Mouse (Mus musculus) inflammation-experienced regulatory T-cells, adult 6 months (primary cell): ENCODE results near the gene Dip2b. TPM values are rescaled to one million over a fixed set of nuclear protein-coding genes. Genes with fewer than 3 reads are reported as not detected.
"Not testable (repeated sequence)": the region's sequence is repeated elsewhere in the genome, so short reads cannot be mapped to it uniquely, and the experiment has no call there.

Experiments
- ATAC-seq: one replicate; pipeline ENCODE4 v1.8.0; 2017
- polyA plus RNA-seq, 3 experiments: library from polyadenylated mRNA; unstranded; fragments of 100-300 nt; shearing (Covaris generic); gene quantifications; one replicate each; pipeline ENCODE4 v1.2.1; 2017

Dip2b gene
- polyA plus RNA-seq, 3 experiments from 2014 or later = 11.5 to 21.3 (median 13.3) TPM

DNA sequence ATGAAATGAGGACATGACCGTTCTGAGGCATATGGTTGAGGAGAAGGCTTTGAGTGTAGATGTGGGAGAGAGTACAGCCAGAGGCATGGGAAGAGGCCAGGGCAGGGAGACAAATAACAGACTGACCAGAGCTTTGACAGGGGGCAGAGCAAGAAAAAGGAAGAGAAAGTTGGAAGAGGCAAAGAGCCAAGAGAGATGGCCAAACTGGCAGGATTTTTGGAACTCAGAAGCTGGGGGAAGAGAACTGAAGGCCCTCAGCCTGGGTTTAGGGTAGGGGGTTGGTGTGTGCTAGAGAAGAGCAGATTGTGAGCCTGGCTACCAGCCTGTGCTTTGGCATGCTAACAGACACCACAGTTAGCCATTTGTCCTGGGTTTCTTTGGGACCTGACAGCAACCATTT lies 187.4 kb downstream of the Dip2b start:
- ATAC-seq = no peak

- ATAC-seq = peak; percentile 50
Measured at GRCm38 (mm10) chr15:100227031-100227662, 188.7 kb downstream of the Dip2b start.

DNA sequence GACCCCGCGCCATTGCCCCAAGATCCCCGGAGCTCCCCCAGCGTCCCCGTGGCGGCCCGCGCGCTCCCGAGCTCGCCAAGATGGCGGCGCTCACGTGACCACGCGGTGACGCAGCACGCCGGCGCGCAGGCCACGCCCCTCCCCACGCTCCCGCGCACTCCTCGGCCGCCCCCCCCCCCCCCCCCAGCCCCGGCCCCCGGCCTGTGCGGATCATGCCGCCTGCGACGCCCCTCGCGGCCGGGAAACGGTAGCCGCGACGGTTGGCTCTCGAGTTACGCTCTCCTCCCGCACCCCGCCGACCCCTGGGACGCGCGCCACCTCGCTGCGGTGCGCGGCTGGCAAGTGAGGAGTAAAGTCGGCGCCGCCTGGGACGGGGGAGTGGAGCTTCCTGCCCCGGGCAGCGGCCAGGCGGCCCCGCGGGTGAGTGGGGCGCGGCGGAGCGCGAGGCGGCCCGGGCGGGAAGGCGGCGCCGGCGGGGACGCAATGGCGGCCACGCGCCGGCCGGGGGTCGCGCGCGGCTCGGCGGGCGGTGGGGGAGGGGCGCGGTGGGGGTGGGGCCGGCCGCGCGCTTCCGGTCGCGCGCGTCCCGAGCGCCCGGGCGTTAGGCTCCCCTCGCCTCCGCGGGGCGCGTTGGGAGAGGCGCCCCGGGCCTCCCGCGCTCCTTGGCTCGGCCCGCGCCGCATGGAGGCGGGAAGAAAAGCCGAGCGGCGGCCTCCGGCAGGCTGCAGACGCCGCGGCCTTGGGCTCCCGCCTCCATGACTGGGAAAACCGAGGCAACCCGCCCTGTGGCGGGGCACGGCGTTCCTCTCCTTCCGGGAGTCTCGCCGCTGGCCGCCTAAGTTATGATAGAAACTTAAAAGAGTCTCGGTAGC lies 189.4 kb downstream of the Dip2b start, which contains the start of gene Atf1:
TSS of gene Atf1 (plus strand) at position 157 of the 872 bp plus-strand sequence.
- ATAC-seq = peak; percentile 63

GRCm38 (mm10) chr15:100228535-100229336 lies 190.3 kb downstream of the Dip2b start:
- peak; percentile 21 for ATAC-seq

GRCm38 (mm10) chr15:100230655-100231054 lies 192.2 kb downstream of the Dip2b start:
- ATAC-seq = no peak

DNA sequence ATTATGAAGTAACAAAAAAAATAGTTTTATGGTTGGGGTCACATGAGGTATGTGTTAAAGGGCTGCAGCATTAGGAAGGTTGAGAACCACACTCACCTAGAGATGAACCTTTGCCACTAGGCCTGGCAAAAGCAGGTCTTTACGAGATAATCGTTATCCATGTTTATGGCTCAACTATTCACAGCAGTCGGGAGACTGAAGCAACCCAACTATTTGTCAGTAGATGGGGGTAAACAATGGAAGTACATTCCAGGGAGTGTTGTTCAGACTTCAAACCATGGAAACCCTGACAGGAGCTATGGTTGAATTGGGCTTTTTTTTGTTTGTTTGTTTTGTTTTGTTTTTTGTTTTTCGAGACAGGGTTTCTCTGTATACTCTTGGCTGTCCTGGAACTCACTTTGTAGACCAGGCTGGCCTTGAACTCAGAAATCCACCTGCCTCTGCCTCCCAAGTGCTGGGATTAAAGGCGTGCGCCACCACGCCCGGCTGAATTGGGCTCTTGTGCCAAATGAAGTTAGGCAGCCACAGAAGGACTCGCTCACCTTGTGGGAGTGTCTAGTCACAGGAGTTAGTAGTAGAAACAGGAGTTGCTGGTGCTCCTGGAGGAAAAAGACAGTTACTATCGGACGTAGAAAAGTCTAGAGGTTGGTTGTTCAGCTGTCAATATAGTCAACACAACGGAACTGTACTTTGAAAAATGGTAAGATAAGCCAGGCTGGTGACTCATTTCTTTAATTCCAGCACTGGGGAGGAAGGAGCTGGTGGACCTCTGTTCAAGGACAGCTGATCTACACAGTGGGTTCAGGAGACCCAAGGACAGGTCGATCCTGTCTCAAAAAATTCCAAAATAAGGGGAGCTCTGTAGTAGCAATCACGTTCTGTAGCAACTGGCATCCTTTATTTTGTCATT lies 193.4 kb downstream of the Dip2b start:
- ATAC-seq = no peak

DNA sequence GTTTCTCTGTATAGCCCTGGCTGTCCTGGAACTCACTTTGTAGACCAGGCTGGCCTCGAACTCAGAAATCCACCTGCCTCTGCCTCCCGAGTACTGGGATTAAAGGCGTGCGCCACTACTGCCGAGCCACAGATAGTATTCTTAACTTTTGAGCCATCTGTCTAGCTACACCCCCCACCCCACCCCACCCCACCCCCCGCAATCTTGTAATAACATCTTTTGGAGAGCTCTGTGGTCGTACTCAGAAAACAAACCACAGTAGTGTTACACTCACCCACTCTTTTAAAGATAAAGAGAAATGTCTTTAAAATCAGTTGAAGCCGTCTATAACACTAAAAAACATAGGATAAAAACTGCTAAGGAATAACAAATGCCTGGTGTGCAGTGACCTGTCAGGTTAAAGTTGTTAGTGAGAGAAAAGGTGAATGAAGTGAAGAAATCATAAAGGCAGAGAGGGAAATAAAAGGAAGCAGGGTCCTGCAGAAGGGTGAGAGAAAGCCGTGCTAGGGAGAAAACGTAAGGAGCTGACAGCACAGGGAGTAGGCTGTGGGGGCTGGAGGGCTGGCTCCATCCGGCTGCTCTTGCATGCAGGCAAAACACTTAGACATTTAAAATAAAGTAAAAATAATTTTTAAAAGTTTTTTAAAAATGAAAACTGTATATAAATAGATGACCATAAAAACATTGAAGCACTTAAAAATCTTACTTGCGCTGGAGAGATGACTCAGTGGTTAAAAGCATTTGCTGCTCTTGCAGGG lies 196.9 kb downstream of the Dip2b start:
- no peak for ATAC-seq

GRCm38 (mm10) chr15:100236952-100237351 lies 198.5 kb downstream of the Dip2b start:
- no peak for ATAC-seq

DNA sequence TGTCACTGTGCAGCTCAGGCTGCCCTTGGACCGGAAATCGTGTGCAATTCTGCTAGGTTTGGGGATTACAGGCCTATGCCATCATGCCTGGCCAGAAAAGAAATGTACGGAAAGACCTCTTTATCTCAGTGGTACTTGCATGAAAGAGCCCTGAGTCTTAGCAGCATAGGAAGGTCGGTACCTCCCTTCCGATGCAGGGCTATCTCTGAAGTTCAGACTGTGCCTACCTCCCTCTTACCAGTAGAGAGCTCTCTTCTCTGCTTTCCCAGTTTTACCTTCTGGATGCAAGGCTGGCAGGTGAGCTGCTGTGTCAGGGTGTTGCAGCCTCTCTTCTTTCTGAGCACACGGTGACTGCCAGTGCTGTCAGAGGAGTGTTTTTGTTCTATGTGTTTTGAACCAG lies 203.3 kb downstream of the Dip2b start:
- ATAC-seq = no peak

DNA sequence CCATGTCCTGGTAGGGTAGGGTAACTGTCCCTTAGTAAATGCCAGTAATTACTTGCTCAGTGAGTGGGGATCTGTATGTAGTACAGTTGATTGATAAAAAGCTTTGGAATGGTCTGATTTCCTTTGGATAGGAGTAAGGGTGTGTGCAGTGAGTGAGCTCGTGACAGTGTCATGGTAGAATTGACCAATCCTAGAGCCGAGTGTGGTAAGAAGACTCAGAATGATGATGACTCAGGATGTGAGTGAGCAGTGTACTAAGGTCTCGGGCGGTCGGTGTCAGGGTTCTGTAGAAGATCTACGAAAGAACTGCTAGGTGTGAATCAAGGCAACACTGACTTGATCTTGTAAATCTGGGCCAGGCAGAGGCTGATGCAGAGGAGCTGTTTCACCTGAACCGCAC lies 207.5 kb downstream of the Dip2b start:
- no peak for ATAC-seq

DNA sequence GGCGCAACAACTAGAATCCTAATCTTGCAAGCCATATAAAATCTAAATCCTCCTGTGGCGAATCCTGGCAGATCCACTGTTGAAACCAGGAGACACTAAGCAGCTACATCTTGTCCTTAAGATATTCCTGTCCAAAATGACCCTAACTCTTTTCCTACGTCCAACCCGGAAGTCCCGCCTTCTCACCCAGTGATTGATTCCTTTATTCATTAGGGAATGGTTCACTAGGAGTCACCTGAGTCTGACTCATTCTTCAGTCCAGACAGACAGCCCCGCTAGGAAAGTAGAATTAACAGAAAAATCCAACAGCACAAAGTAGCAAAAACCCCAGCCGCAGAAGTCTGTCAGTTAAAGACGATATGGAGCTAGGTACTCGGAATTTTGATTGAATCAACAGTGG lies 208.8 kb downstream of the Dip2b start:
- no peak for ATAC-seq

DNA sequence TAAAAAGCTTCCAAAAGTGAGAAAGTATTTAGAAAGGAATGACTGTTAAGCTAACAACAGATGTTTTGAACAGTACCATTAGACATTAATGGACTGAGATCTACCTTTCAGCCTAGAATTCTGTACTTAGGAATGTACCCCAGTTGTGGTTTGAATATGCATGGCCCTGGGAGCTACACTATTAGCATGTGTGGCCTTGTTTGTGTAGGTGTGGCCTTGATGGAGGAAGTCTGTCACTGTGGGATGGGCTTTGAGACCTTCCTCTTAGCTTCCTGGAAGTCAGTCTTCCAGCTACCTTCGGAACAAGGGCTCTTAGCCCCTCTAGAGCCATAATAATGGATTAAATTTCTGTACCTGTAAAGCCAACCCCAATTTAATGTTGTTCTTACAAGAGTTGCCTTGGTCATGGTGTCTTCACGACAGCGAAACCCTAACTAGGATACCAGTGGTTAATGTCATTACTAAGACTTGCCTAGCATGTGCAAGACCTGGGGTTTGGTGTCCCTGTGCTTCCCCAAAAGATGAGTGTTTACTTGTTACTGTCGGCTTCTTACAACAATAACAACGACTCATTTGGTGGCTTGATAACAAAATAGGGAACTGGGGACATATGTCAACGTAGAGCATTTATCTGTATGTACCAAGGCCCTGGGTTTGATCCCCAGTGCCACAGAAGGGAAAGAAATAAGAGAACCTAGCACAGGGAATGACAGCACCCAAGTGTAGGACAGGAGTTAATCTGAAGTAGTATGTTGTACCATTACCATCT lies 210.4 kb downstream of the Dip2b start:
- ATAC-seq = no peak

DNA sequence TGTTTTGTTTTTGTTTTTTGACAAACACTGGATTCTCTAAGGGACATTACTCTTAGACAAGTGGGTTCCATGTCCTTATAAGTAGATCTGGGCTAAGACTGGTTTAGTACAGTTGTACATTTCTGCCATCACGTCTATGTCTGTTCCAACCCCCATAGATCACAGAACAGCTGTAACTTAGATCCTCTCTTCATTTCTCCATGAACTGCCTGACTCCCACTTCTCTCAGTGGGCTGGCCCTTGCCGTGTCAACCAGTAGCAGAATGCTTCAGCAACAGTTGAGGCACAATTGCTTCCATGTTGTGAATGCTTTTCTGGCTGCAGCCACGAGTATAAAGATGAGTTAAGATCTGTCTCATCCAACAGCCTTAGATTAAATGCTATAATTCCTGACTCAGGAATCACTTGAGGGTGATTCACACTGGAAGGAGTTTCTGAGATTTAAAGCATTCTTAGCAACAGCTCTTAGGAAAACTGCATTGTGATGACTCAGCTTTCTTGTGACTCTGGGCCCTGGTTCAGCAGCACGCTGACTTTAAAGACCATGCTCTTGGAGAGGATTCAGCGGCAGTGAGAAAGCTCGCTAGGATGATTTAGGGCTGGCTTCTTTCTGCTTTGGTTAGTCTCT lies 212.8 kb downstream of the Dip2b start:
- ATAC-seq = no peak

DNA sequence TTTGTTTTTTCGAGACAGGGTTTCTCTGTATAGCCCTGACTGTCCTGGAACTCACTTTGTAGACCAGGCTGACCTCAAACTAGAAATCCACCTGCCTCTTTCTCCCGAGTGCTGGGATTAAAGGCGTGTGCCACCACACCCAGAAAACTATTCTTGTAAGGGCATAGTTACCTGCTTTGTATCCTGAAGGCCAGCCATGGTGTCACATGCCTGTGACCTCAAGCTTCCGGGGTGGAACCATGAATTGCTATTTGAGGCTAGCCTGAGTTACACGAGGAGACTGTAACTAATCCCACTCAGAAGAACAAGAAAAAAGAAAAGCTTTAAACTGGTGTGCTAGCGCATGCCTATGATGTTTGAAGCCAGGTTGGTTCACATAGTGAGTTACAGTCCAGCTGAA lies 217.9 kb downstream of the Dip2b start:
- no peak for ATAC-seq

GRCm38 (mm10) chr15:100257305-100257704 lies 218.8 kb downstream of the Dip2b start:
- ATAC-seq = no peak

- ATAC-seq = no peak
Measured at GRCm38 (mm10) chr15:100258646-100259425, 220.4 kb downstream of the Dip2b start.

DNA sequence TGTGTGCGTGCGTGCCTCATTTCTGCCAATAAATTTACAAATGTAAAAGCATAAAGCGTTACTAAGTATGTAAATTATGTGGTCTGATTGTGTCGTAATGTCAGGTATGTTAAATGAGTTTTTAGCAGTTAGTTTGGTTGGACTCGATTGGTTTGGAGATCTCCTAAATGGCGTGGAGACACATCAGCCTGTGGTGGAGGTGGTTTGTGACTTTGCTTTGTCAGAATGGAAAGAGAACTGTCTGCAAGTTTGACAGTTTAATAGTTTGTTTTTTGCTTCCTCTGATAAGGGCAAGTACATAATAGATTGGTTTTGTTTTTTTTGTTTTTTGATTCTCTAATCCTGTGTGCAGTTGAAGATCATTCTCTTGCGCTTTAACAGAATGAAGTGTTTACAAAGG lies 221.9 kb downstream of the Dip2b start:
- ATAC-seq = not testable (repeated sequence)

- no peak for ATAC-seq
Measured at GRCm38 (mm10) chr15:100263246-100263905, 224.9 kb downstream of the Dip2b start.
